Mouse (Mus musculus) MEL-GATA-1-ER (cell line): ENCODE measurements around the gene Obsl1.

Source experiments
- DNase-seq: peaks from one replicate; pipeline ENCODE4 v3.0.0-alpha.2; 2012; ENCODE audit warnings: low read depth; ENCODE audit errors: extremely low read depth

The Obsl1 gene

DNA sequence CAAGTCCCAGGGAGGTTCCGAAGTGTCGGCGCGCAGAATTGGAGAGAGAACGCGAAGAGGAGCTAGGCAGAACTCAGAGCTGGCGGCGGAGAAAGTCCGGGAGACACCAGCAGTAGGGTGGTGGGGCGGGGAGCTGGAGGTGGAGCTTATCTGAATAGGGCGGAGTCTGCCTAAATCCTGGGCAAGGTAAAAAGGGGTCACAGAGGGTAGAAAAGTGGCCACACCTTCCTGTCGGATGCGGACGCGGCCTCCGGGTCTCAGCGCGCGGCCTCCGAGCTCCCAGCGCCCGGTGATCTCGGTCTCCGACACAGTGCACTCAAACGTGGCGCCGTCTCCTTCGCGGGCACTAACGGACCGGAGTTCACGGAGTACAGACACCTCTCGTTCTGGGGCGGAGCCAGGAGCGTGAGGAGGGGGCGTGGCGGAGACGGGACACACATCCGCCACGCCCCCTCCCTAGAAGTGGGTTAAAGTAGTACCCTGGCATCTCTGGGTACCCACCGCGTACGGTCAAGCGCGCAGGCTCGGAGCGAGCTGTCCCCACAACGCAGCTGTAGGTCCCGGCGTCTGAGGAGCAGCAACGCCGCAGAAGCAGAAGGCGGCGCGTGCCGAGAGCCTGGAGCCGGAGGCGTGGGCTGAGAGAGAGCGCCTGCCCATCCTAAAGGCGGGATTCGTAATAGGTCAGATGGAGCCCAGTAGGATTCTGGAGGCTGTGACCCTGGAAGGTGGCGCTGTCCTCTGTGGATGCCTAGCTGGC, 18.7 kb downstream of the Obsl1 start:
- DNase-seq = peak; percentile 62

DNA sequence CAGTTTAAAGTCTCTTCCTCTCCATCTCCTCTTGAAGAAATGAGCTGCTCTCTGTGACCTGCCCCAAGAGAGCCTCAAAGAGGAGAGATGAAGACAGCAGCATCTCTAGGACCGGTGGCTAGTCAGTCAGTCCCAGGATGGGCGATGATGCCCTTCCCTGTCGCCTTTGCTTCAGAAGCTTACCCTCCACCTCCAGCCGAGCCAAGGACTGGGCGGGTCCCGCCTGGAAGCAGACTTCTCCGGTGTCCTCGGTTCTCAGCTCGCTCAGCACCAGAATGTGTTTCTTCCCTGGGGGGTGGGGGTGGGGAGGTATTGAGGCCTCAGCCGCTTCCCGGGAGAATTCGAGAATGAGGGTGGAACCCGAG, 19.2 kb downstream of the Obsl1 start:
- no peak for DNase-seq

DNA sequence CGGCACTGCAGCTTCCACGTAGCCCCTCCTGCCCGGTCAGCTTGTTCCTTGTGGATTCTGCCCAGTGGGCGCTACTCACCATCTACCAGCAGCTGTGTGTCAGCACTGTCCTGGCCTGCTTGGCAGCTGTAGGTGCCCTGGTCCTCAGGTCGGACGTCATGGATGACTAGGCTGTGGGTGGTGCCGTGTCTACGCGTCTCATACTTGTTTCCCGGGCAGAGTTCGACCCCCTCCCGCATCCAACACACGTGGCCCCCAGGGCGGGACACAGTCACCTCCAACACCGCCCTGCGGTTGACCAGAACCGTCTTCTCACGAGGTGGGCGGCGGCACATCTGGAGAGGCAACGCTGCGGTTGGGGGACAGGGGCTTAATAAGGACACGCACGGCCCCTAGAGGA, 19.7 kb downstream of the Obsl1 start:
- DNase-seq = no peak

DNA sequence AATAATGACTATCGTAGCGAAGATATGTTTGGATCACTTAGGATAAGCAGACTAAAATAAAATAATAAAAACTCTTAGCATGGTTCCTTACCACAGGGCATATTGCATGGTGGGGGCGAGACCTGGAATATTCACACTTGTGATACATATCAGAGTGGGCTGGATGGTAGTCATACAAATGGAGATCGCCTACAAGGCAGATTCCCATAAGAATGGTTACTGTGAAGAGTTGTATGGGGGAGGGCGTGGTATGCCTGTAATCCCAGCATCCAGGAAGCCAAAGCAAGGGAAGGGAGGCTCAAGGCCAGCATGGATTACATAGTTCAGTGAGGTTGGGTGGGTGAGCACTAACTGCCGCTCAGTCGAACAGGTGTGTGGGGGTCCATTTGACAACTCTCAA, 25.5 kb downstream of the Obsl1 start:
- DNase-seq = no peak

- DNase-seq = no peak
Observed at GRCm38 (mm10) chr1:75480036-75480435, 26.2 kb downstream of the Obsl1 start.

DNA sequence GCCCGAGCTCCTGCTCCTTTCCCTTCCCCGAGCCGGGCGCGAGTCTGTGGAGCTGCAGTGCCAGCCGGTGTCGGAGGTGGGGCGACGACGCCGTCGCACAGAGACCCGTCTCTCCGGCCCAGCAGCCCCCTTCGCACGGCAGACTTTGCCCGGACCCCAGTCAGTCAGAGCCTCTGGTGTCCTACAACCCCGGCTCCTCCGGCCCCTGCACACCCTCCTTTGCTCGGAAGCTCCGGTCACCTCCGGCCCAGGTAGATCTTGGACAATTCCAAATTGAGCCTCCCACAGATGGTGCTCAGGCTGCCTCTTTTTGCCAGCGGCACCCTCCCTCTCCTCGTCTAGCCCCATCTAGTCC, 26.6 kb downstream of the Obsl1 start:
- no peak for DNase-seq

GRCm38 (mm10) chr1:75478916-75479634, 27.2 kb downstream of the Obsl1 start, which contains the start of the genes Chpf and Tmem198:
Chpf (minus strand) TSS chr1:75479307.
Tmem198 (plus strand) TSS chr1:75479532.
- peak; percentile 83 for DNase-seq

DNA sequence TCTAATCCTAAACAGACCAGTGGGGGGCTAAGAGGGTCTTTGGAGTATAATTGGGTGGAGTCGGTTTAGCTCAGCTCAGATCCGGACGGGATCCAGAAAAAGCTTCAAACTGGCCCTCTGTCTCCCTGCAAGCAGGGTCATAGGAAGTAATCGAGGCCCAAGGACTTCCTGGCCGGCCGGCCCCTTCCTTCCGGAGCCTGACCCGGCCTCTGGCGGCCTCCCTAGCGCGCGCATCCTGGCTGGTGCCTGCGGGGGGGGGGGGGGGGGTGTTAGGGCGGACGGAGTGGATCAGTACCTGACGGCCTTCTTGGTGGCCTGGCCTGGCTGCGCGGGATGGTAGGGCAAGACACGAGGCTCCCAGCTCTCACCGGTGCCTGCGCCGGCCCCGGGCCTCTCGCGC, 27.8 kb downstream of the Obsl1 start:
- no peak for DNase-seq

DNA sequence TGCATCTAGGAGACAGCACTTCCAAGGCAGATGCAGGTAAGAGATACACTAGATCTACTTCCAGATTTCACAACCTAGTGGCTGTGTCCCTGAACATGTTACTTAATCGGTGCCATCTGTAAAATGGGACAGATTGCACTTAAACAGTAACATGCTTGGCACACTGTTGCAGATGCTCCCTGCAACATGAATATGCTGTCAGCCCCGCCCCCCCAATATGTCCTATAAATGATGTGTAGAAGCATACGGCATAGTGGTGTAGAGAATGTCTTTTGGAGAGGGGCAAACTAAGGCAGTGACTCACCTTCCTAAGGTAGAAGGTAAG, 28.3 kb downstream of the Obsl1 start:
- DNase-seq = no peak

DNA sequence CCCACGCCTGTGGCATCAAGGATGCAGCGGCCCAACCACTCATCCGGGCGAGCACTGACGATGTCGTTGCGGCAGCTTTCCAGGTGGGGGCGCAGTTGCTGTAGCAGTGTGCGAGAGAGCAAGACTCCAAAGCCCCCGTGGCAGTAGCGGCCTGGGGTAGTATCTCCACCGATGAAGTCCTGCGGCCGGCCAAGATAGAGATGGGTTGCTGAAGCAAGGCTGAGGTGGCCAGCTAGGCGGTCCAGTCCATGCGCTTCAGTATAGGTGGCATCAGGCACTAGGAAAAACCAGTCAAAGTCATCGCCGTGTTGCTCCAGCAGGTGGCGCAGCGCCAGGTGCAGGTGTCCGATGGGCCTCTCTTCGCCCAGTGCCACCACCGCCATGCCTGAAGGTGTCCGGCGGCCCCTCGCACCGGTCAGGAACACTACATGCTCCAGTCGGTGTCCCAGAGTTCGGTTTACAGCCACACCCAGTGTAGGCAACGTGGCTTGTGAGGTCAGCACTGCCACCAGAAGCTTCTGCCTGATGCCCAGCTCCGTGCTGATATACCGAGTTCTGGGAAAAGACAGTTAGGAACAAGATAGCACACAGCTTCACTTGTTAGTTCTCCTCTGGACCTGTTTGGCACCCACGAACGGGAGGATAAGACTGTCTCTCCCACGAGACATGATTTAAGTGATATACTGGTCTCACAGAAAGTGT, 28.8 kb downstream of the Obsl1 start:
- DNase-seq = peak; percentile 62

DNA sequence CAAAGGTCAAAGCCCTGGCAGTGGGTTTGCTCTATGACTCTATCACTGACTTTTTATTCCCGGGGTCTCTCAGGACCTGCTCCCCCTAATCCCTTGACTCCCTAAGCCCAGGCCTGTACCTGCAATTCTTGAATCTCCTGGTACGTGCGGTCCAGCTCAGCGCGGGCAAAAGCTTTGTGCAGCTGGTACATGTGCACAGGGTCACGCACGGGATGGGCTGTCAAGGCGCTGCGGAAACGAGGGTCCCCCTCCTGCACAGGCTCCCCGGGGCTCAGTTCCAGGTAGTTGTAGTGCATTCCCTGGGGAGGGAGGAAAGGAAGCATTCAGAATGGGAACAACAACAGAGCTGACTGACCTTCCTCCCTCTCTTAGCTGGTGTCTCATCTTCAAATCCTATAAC, 29.8 kb downstream of the Obsl1 start:
- no peak for DNase-seq

DNA sequence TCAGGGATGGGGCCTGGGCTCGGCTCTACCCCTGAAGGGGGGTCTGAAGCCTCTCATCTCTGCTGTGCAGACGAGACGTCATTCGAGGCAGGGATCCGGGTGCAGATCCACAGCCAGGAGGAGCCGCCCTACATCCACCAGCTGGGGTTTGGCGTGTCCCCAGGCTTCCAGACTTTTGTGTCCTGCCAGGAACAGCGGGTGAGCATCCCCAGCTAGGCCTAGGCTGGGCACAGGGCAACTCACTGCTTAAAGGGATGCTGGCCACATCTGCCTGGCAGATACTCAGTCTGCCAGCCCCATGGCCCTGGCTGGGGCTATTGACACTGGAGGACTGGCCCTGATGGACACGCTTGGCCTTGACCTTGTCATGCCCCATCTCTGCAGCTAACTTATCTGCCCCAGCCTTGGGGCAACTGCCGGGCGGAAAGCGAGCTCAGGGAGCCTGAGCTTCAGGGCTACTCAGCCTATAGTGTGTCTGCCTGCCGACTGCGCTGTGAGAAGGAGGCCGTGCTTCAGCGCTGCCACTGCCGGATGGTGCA, 36.9 kb downstream of the Obsl1 start:
- no peak for DNase-seq

- DNase-seq = no peak
Observed at GRCm38 (mm10) chr1:75467215-75467927, 38.9 kb downstream of the Obsl1 start.

GRCm38 (mm10) chr1:75463652-75464204, 42.5 kb downstream of the Obsl1 start:
- DNase-seq = no peak

DNA sequence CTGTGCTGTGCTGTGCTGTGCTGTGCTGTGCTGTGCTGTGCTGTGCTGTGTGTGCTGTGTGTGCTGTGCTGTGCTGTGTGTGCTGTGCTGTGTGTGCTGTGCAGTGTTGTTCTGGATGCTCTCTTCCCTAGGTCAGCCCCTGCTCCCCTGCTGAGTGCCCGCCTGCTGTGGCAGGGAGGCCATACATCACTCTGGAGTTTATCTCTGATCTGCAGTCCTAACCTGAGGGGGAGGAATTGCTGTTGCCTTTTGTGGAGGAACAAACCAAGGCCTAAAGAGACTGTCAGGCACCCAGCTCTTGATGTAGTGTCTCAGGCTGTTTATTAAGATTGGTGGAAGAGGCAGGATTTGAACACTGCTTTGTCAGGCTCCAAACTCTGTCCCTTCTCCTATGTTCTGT, 43.6 kb downstream of the Obsl1 start:
- no peak for DNase-seq

DNA sequence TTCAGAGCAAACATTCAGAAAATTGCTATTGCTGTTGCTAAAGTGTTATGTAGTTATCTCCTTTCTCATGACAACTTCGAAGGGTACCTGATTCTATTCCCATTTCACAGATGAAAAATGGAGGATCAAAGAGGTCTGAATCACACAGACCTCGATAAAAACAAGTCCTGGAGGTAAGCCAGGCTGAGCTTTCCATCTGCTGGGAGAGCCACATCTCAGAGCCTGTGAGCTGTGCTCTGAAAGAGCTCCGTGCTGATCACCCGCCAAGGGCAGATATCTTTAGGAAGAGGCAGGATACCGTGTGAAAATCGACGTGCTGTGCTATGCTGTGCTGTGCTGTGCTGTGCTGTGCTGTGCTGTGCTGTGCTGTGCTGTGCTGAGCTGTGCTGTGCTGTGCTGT, 46.0 kb downstream of the Obsl1 start:
- DNase-seq = no peak

- no peak for DNase-seq
Observed at GRCm38 (mm10) chr1:75458789-75459684, 47.2 kb downstream of the Obsl1 start.

GRCm38 (mm10) chr1:75458025-75458788, 48.0 kb downstream of the Obsl1 start:
- DNase-seq = no peak

- no peak for DNase-seq
Observed at GRCm38 (mm10) chr1:75457710-75458024, 48.6 kb downstream of the Obsl1 start.
